Mouse (Mus musculus) lung, adult 2 months (tissue): ENCODE data around the gene Pi4kb.

Experiments
- CTCF ChIP-seq: fragments of 200-500 bp; IDR thresholded peaks from 2 replicates; pipeline ENCODE4 v1.5.1; 2011; ENCODE audit warnings: mild to moderate bottlenecking, low read length, control low read depth; ENCODE audit not compliant: insufficient read depth
- POLR2A ChIP-seq: fragments of 200-500 bp; IDR thresholded peaks from 2 replicates; pipeline ENCODE4 v1.6.1; 2011; ENCODE audit warnings: low read depth, mild to moderate bottlenecking, control low read depth, low read length, borderline replicate concordance; ENCODE audit errors: extremely low read depth

DNA sequence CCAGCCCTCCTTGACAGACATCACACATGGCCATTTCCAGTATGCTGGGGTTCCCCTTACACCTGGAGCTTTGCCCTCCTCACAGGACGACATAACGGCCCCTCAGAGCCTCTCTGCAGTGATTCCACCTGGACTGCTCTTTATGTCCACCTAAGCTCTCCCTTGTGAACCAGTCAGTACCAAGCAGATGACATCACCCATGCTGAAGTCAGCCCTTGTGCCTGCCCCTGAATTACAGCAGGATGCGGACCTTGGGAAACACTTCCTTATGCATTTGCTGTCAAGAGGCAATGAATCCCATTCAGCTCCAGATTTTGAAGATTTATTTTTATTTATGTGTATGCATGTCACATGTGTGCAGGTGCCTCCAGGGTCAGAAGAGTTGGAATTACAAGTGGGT is 73.4 kb downstream of the Pi4kb start:
- TF ChIP-seq CTCF (no peak), POLR2A (no peak)
